Mouse (Mus musculus): Measurements from ENCODE around the gene Tbata. TPM values are rescaled to one million over a fixed set of nuclear protein-coding genes. Genes with fewer than 3 reads are reported as not detected.

The Tbata gene
- total and polyA plus RNA-seq, 3 experiments: not detected

DNA sequence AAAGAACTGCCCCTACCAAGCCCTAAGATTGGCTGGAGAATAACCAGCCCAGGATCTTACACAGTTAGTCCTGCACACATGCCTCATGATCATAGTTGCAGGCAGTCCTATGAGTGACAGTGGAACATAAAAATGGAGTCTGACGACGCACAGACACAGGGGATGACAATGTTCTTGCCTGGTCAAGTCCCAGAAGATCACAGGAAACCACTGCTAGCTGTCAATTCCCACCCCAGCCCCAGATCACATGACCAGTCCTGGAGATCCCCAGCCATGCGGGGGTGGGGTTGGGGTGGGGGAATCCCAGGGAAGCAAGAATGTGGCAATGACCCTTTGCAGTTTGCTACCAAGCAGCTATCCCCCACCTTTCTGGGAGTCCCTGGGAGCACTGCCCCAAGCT is 32.2 kb downstream of the Tbata start:
- Histone ChIP-seq H3K27me3 (ENCODE audit: control insufficient read depth in 1 of 2, insufficient read depth in 2 of 2, low read length in 2 of 2) (no peaks in the 10 kb centered on the region), H3K27ac (ENCODE audit: control insufficient read depth, low read depth, low read length) (no peak overlapping the region), H3K79me2 (ENCODE audit: control insufficient read depth, insufficient read depth, low read length, poor library complexity) (no peaks in the 10 kb centered on the region), H3K4me1 (ENCODE audit: control insufficient read depth in 1 of 2, insufficient read depth in 2 of 2, low read length in 2 of 2) (no peaks in the 10 kb centered on the region), H3K9me3 (replicated peaks; ENCODE audit: insufficient read depth, low read length) (no peaks in the 10 kb centered on the region), H3K4me3 (ENCODE audit: control insufficient read depth in 1 of 2, insufficient read depth in 1 of 2, low read depth in 2 of 2, low read length in 2 of 2) (no peak overlapping the region), H3K9ac (ENCODE audit: control insufficient read depth, low read depth, low read length, poor library complexity, severe bottlenecking) (no peak overlapping the region), H3K36me3 (ENCODE audit: control insufficient read depth in 1 of 2, insufficient read depth in 2 of 2, low read length in 2 of 2) (no peaks in the 10 kb centered on the region)
- no peak for TF ChIP-seq POLR2AphosphoS2 (IDR thresholded peaks at IDR 0.05; ENCODE audit: low read length)
- no peak for TF ChIP-seq NELFE (IDR thresholded peaks at IDR 0.05; ENCODE audit: low read depth, low read length)
- no peak for TF ChIP-seq SIN3A (IDR thresholded peaks at IDR 0.05; ENCODE audit: low read length)
- no peak for TF ChIP-seq EP300 (IDR thresholded peaks at IDR 0.05; ENCODE audit: low read depth in 1 of 2, low read length in 2 of 2)
- no peak for TF ChIP-seq HCFC1 (IDR thresholded peaks at IDR 0.05; ENCODE audit: low read depth, low read length)
- TF ChIP-seq POLR2AphosphoS5 (IDR thresholded peaks at IDR 0.05; ENCODE audit: borderline replicate concordance, low read depth, low read length): no peak
- TF ChIP-seq CHD1 (IDR thresholded peaks at IDR 0.05; ENCODE audit: low read depth, low read length): no peak
- DNase-seq (ENCODE audit: low read depth, low spot score): no peak

DNA sequence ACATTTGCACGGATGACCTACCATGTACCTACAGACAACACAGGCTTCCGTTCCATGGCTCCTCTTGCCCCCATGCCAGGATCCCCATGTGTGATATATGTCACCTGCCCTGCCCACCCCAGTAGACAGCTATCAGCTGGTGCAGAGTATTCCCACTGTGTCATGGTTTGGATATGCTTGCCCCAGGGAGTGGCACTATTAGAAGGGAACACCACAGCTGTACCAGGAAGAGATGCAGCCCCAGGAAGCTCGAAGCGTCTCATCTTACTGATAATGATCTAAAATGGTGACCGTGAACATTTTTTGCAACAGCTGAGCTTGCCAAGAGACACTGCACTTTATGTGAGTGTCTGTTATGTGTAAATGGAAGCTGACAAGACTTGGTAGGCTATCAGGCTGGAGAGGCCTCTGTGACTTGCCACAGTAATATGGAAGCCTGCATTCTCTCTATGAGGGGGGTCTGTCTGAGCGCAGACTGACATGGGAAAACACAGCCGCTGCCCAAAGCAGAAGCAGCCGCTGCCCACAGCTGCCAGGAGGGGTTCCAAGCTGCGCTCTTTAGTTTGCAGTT is 36.4 kb downstream of the Tbata start:
- DNase-seq (ENCODE audit: low read depth, low spot score): no peak
- no peak overlapping the region for H3K9ac ChIP-seq (ENCODE audit: control insufficient read depth, low read depth, low read length, poor library complexity, severe bottlenecking)
- no peaks in the 10 kb centered on the region for H3K79me2 ChIP-seq (ENCODE audit: control insufficient read depth, insufficient read depth, low read length, poor library complexity)
- H3K36me3 ChIP-seq (ENCODE audit: control insufficient read depth in 1 of 2, insufficient read depth in 2 of 2, low read length in 2 of 2): no peaks in the 10 kb centered on the region
- H3K9me3 ChIP-seq (replicated peaks; ENCODE audit: insufficient read depth, low read length): no peaks in the 10 kb centered on the region
- no peaks in the 10 kb centered on the region for H3K4me1 ChIP-seq (ENCODE audit: control insufficient read depth in 1 of 2, insufficient read depth in 2 of 2, low read length in 2 of 2)
- no peaks in the 10 kb centered on the region for H3K27me3 ChIP-seq (ENCODE audit: control insufficient read depth in 1 of 2, insufficient read depth in 2 of 2, low read length in 2 of 2)
- TF ChIP-seq MYB (IDR thresholded peaks at IDR 0.05; ENCODE audit: low read depth, low read length) (no peak), CHD2 (IDR thresholded peaks at IDR 0.05; ENCODE audit: low read length) (no peak), ZC3H11A (IDR thresholded peaks at IDR 0.05; ENCODE audit: low read depth, low read length) (no peak), SIN3A (IDR thresholded peaks at IDR 0.05; ENCODE audit: low read length) (no peak), USF2 (IDR thresholded peaks at IDR 0.05; ENCODE audit: borderline replicate concordance in 1 of 2, insufficient read depth in 1 of 2, low read depth in 1 of 2, low read length in 2 of 2) (no peak), USF1 (IDR thresholded peaks at IDR 0.05; ENCODE audit: low read depth, low read length) (no peak), KAT2A (conservative IDR thresholded peaks at IDR 0.05; ENCODE audit: low read depth, low read length) (no peak), HCFC1 (IDR thresholded peaks at IDR 0.05; ENCODE audit: low read depth, low read length) (no peak), SMC3 (IDR thresholded peaks at IDR 0.05; ENCODE audit: low read depth, low read length) (no peak), NELFE (IDR thresholded peaks at IDR 0.05; ENCODE audit: low read depth, low read length) (no peak), ELF1 (IDR thresholded peaks at IDR 0.05; ENCODE audit: low read depth, low read length) (no peak), JUND (IDR thresholded peaks at IDR 0.05; ENCODE audit: low read depth, low read length) (no peak), TAL1 (IDR thresholded peaks at IDR 0.05; ENCODE audit: low read length) (no peak)
- no peak overlapping the region for H3K4me3 ChIP-seq (ENCODE audit: control insufficient read depth in 1 of 2, insufficient read depth in 1 of 2, low read depth in 2 of 2, low read length in 2 of 2)
- no peak overlapping the region for H3K27ac ChIP-seq (ENCODE audit: control insufficient read depth, low read depth, low read length)
